Mouse (Mus musculus) embryonic stem cell, embryonic (primary cell): ENCODE results near the gene Trim41.

Source experiments
- CTCF ChIA-PET, 4 experiments: fragments of 300-600 bp in 2 of 4; fragments of 350-600 bp in 2 of 4; sonication (Branson Sonifier 250); formaldehyde crosslinking; loops; one replicate each; lab custom pipeline; 2022; ENCODE audit warnings: inconsistent platforms in 2 of 4; lab: Charles Lee
- POLR2A ChIA-PET, 4 experiments: fragments of 300-600 bp in 2 of 4; fragments of 350-600 bp in 2 of 4; sonication (Branson Sonifier 250); formaldehyde crosslinking; loops; one replicate each; lab custom pipeline; 2022; ENCODE audit warnings: antibody characterized with exemption in 4 of 4, inconsistent platforms in 1 of 4; lab: Charles Lee

The Trim41 gene

DNA sequence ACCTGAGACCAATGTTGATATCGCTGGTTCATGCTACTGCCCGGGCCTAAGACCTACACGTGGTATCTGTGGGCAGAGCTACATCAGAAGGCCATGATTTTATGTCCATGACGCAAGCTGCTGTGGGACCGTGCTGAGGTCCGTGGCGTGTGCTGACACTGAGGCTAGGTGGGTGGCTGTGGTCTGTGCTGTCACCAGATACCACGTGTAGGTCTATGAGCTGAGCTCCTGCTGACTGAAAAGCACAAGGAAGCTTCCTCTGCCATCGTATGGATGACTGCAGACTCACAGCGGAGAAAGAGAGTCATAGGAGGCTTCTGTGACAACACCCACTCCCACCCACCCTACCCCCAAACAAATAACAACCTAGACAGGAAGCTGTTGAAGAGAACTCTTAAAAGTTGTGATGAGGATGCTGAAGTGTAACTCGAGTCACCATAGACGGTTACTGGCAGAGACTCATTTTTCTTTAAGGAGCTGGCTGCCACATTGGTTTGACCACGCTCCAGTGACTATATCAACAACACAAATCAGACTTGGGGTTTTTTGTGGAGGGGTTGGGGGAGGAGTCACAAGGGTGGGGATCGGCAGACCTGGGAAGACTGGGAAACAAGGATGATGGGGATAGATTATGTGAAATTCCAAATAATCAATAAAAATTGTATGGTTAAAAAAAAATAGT lies 49.8 kb downstream of the Trim41 start:
- ChIA-PET CTCF (interaction anchor here in 3 of 4 experiments (0.7 to 4.0 kb wide), 4 partner anchors 8 to 110 kb away, joined by 3 to 21 read pairs (median 4); no protein-coding TSS in a partner anchor), POLR2A (interaction anchor here in 2 of 4 experiments (0.6 to 1.9 kb wide), 3 partner anchors 10 to 21 kb away, joined by 3 to 4 read pairs (median 3); no protein-coding TSS in a partner anchor)

DNA sequence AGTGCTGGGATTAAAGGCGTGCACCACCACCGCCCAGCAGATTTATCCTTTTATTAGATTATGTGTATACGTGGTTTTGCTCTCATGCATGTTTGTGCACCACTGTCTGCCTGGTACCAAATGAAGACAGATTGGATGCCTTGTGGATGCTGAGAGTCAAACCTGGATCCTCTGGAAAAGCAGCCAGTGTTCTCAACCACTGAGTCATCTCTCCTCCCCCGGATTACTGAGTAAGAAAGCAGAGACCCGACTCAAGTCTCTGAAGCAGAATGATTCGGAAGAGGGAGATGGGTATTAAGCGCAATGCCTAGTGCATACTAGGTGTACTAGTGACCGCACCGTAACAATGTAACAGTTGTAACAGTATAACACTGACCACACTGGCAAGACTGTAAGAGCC lies 53.0 kb downstream of the Trim41 start:
- POLR2A ChIA-PET = no interaction called here
- CTCF ChIA-PET = interaction anchor here in 2 of 4 experiments (2.8 to 4.0 kb wide), 2 partner anchors 11 kb away, joined by 18 to 21 read pairs; no protein-coding TSS in a partner anchor

DNA sequence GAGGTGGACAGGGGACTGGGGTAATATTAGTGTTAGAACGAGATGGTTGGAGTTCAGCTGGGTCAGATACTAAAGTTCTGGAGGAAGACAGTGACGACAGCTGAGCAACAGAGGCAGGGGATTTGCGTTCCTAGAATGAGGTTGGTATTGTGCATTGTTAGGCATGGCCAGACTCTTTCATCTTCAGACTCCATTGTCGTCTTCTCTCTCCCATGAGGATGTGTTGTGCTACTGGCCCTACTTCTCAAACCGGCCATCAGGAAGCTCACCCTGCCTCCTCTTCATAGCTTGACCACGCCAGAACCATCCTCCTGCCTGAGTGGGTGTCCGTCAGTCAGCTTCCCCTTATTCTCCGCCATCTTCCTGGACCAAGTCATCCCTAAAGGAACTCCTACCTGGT lies 58.1 kb downstream of the Trim41 start:
- ChIA-PET POLR2A (no interaction called here), CTCF (interaction anchor here in 1 of 4 experiments (0.6 kb wide), 1 partner anchor 16 kb away, joined by 3 read pairs; no protein-coding TSS in a partner anchor)
